Mouse (Mus musculus): Measurements from ENCODE around the gene Hoxd4. TPM values are rescaled to one million over a fixed set of nuclear protein-coding genes. Genes with fewer than 3 reads are reported as not detected.

Gene Hoxd4
- polyA plus RNA-seq, 1 experiment, result not detected

DNA sequence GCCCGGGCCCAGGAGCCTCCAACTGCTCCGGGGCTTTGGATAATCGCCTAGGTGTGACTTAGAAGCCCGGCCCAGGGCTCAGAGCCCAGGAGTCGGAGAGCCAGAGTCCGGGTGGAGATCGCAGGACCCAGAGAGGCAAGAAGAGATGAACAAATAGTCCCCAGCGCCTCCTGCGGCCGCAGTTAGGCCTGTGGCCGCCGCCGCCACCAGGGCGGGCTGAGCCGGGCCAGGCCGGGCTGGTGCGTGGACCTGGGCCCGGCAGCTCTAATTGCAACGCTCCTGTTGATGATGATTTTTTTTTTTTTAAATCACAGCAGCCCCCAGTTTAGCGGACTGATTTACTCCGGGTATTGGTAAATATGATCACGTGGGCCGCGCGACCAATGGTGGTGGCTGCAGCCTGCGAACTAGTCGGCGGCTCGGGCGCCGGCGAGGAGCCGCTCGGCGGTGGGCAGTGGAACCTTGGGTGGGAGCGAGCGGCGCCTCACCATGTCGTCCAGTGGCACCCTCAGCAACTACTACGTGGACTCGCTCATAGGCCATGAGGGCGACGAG is 14.1 kb upstream of the Hoxd4 start, which contains the start of gene Hoxd9:
Hoxd9 (plus strand) TSS at position 161 of the 555 bp plus-strand sequence.
- peaks cover 71% of the 10 kb centered on the region for H3K27me3 ChIP-seq (ENCODE audit: control insufficient read depth, insufficient read depth, insufficient read length)
- no peak for TF ChIP-seq MYOD1 (IDR thresholded peaks at IDR 0.05; ENCODE audit: control insufficient read depth, insufficient read length, low read depth)
- no peak for TF ChIP-seq MAX (IDR thresholded peaks at IDR 0.05)
- no peak for TF ChIP-seq USF1 (IDR thresholded peaks at IDR 0.05; ENCODE audit: low read depth)
- TF ChIP-seq FOSL1 (IDR thresholded peaks at IDR 0.05; ENCODE audit: insufficient read depth, low read length, poor library complexity, severe bottlenecking), result no peak
- TF ChIP-seq CTCF (IDR thresholded peaks at IDR 0.05; ENCODE audit: control insufficient read depth, insufficient read depth, insufficient read length), result no peak
- no peak for TF ChIP-seq MYOG (IDR thresholded peaks at IDR 0.05; ENCODE audit: control insufficient read depth, extremely low read depth, insufficient read length)
- TF ChIP-seq CEBPB (IDR thresholded peaks at IDR 0.05; ENCODE audit: low read depth), result no peak
- H3K4me3 ChIP-seq (ENCODE audit: insufficient read depth, poor library complexity, severe bottlenecking), result no peak within 1 kb of the TSS
- H3ac ChIP-seq (ENCODE audit: control insufficient read depth, insufficient read length, low read depth), result no peak within 1 kb of the TSS
- H3K79me3 ChIP-seq (ENCODE audit: low read depth), result no peaks in the 10 kb centered on the region
- H3K36me3 ChIP-seq (ENCODE audit: control insufficient read depth, insufficient read depth), result no peaks in the 10 kb centered on the region
- H3K79me2 ChIP-seq (ENCODE audit: control insufficient read depth, insufficient read depth), result no peaks in the 10 kb centered on the region

DNA sequence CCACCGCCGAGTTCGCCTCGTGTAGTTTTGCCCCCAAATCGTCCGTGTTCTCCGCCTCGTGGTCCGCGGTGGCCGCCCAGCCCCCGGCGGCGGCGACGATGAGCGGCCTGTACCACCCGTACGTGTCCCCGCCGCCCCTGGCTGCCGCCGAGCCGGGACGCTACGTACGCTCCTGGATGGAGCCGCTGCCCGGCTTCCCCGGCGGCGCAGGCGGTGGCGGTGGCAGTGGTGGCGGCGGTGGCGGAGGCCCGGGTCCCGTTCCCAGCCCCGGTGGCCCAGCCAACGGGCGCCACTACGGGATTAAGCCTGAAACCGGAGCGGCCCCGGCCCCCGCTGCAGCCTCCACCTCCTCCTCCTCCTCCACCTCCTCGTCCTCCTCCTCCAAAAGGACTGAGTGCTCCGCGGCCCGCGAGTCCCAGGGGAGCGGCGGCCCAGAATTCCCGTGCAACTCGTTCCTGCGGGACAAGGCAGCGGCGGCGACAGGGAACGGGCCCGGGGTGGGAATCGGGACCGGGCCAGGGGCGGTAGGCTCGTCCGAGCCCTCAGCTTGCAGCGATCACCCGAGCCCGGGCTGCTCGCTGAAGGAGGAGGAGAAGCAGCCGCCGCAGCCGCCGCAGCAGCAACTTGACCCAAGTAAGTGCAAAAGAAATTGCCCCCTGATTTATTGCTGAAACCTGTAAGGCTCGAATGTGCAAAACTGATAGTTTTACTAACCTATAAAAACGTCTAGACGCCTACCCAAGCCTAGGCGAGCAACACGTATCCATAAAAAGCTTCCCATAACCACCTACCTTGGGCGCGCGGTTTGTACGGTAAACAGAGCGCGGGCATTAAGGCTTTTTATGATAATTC is 13.3 kb upstream of the Hoxd4 start:
- H3K79me2 ChIP-seq (ENCODE audit: control insufficient read depth, insufficient read depth), result no peaks in the 10 kb centered on the region
- TF ChIP-seq MAX (IDR thresholded peaks at IDR 0.05), result no peak
- TF ChIP-seq CTCF (IDR thresholded peaks at IDR 0.05; ENCODE audit: control insufficient read depth, insufficient read depth, insufficient read length), result no peak
- TF ChIP-seq FOSL1 (IDR thresholded peaks at IDR 0.05; ENCODE audit: insufficient read depth, low read length, poor library complexity, severe bottlenecking), result no peak
- no peak for TF ChIP-seq USF1 (IDR thresholded peaks at IDR 0.05; ENCODE audit: low read depth)
- TF ChIP-seq CEBPB (IDR thresholded peaks at IDR 0.05; ENCODE audit: low read depth), result no peak
- no peak for TF ChIP-seq MYOG (IDR thresholded peaks at IDR 0.05; ENCODE audit: control insufficient read depth, extremely low read depth, insufficient read length)
- no peaks in the 10 kb centered on the region for H3K79me3 ChIP-seq (ENCODE audit: low read depth)
- H3K27me3 ChIP-seq (ENCODE audit: control insufficient read depth, insufficient read depth, insufficient read length), result peaks cover 63% of the 10 kb centered on the region
- no peak overlapping the region for H3ac ChIP-seq (ENCODE audit: control insufficient read depth, insufficient read length, low read depth)
- no peak overlapping the region for H3K4me3 ChIP-seq (ENCODE audit: insufficient read depth, poor library complexity, severe bottlenecking)
- no peaks in the 10 kb centered on the region for H3K36me3 ChIP-seq (ENCODE audit: control insufficient read depth, insufficient read depth)

DNA sequence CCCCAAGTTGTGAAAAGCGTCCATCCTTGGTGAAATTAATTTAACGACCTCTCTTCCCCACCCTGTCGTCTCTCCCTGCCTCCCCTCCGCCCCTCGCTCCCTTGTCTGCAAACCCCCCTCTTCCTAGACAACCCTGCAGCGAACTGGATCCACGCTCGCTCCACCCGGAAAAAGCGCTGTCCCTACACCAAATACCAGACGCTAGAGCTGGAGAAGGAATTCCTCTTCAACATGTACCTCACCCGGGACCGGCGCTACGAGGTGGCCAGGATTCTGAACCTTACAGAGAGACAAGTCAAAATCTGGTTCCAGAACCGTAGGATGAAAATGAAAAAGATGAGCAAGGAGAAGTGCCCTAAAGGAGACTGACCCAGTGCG is 12.7 kb upstream of the Hoxd4 start:
- Histone ChIP-seq H3K27me3 (ENCODE audit: control insufficient read depth, insufficient read depth, insufficient read length) (peaks cover 62% of the 10 kb centered on the region), H3K4me3 (ENCODE audit: insufficient read depth, poor library complexity, severe bottlenecking) (no peak overlapping the region), H3K36me3 (ENCODE audit: control insufficient read depth, insufficient read depth) (no peaks in the 10 kb centered on the region), H3K79me2 (ENCODE audit: control insufficient read depth, insufficient read depth) (no peaks in the 10 kb centered on the region), H3ac (ENCODE audit: control insufficient read depth, insufficient read length, low read depth) (no peak overlapping the region), H3K79me3 (ENCODE audit: low read depth) (no peaks in the 10 kb centered on the region)
- TF ChIP-seq MYOD1 (IDR thresholded peaks at IDR 0.05; ENCODE audit: control insufficient read depth, insufficient read length, low read depth) (no peak), FOSL1 (IDR thresholded peaks at IDR 0.05; ENCODE audit: insufficient read depth, low read length, poor library complexity, severe bottlenecking) (no peak), MYOG (IDR thresholded peaks at IDR 0.05; ENCODE audit: control insufficient read depth, extremely low read depth, insufficient read length) (no peak), USF1 (IDR thresholded peaks at IDR 0.05; ENCODE audit: low read depth) (no peak), CTCF (IDR thresholded peaks at IDR 0.05; ENCODE audit: control insufficient read depth, insufficient read depth, insufficient read length) (no peak)

DNA sequence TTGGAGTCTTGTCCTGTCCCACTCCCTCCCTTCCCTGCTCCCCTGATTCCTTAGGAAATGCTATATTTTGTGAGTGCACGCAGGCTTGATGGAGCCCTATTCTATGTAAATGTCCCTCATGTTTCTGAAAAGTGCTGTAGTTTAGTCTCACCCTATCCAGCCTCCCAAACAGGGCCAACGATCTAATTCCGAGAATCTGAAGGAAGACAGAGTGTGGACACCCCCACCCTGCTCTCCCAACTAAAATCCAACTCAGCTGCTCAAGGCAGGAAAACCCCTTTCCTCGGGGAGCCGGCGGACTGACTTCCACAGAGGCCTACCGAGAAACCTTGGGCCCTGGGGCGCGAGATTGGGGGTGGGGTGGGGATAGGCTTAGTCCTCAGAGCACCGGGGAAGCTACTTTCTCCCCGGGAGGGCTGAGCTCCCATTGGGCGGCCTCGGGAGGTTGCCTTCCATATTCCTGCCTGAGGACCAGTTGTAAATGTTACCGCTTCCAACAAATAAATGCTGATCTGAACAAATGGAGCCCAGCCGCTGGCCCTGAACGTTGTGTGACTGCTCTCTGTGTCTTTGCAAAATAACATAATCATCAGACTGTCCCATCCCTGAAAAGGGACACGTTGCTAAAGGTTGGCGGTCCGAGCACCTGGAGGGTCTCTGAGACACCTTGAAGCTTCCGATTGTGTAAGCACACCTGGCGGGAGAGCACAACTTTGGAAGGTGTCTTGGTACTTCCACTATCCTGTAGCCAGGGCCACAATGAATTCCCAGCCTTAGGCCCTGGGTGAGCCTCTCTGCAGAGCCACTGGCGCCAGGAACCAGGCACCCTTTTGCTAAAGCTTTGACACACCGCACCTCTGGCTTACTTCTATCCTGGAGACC is 11.8 kb upstream of the Hoxd4 start:
- Histone ChIP-seq H3K4me3 (ENCODE audit: insufficient read depth, poor library complexity, severe bottlenecking) (no peak overlapping the region), H3K36me3 (ENCODE audit: control insufficient read depth, insufficient read depth) (no peaks in the 10 kb centered on the region), H3K27me3 (ENCODE audit: control insufficient read depth, insufficient read depth, insufficient read length) (peaks cover 66% of the 10 kb centered on the region), H3K79me3 (ENCODE audit: low read depth) (no peaks in the 10 kb centered on the region), H3K79me2 (ENCODE audit: control insufficient read depth, insufficient read depth) (no peaks in the 10 kb centered on the region), H3ac (ENCODE audit: control insufficient read depth, insufficient read length, low read depth) (no peak overlapping the region)
- TF ChIP-seq USF1 (IDR thresholded peaks at IDR 0.05; ENCODE audit: low read depth), result no peak
- no peak for TF ChIP-seq MAX (IDR thresholded peaks at IDR 0.05)
- TF ChIP-seq MYOG (IDR thresholded peaks at IDR 0.05; ENCODE audit: control insufficient read depth, extremely low read depth, insufficient read length), result no peak
- TF ChIP-seq MYOD1 (IDR thresholded peaks at IDR 0.05; ENCODE audit: control insufficient read depth, insufficient read length, low read depth), result no peak
- no peak for TF ChIP-seq CTCF (IDR thresholded peaks at IDR 0.05; ENCODE audit: control insufficient read depth, insufficient read depth, insufficient read length)
- no peak for TF ChIP-seq FOSL1 (IDR thresholded peaks at IDR 0.05; ENCODE audit: insufficient read depth, low read length, poor library complexity, severe bottlenecking)
- TF ChIP-seq CEBPB (IDR thresholded peaks at IDR 0.05; ENCODE audit: low read depth), result no peak

DNA sequence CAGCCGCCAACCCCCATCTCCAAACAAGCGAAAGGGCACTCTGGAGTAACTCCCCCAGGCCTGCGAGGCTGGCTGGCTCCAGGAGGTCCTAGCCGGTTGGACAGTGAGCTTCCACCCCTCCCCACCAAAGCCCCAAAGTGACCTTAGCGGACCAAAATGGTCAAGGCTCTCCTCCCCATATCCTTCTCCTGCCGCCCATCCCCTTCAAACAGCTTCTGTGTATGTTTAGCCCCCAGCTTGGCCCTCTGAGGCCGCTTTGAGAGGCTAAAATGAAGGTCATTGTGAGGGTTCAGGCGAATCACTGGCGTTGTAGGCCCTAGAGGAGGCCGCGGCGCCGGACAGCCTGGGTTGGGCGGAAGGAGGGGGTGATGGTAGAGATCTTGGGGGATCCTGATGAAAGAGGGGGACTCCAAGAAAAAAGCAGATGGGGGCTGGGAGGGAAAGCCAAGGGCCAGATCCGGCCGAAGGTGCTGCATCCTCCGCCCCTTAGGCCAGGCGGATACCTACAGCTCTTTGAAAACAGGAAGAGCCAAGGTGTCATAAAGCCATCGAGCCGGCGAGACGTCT is 11.1 kb upstream of the Hoxd4 start:
- H3K27me3 ChIP-seq (ENCODE audit: control insufficient read depth, insufficient read depth, insufficient read length), result peaks cover 68% of the 10 kb centered on the region
- no peaks in the 10 kb centered on the region for H3K79me2 ChIP-seq (ENCODE audit: control insufficient read depth, insufficient read depth)

More for the DNA sequence above, 11.1 kb upstream of the Hoxd4 start:
- TF ChIP-seq MYOD1 (IDR thresholded peaks at IDR 0.05; ENCODE audit: control insufficient read depth, insufficient read length, low read depth) (no peak), FOSL1 (IDR thresholded peaks at IDR 0.05; ENCODE audit: insufficient read depth, low read length, poor library complexity, severe bottlenecking) (no peak), CEBPB (IDR thresholded peaks at IDR 0.05; ENCODE audit: low read depth) (no peak)
- Histone ChIP-seq H3K36me3 (ENCODE audit: control insufficient read depth, insufficient read depth) (no peaks in the 10 kb centered on the region), H3ac (ENCODE audit: control insufficient read depth, insufficient read length, low read depth) (no peak overlapping the region), H3K79me3 (ENCODE audit: low read depth) (no peaks in the 10 kb centered on the region), H3K4me3 (ENCODE audit: insufficient read depth, poor library complexity, severe bottlenecking) (no peak overlapping the region)

Measured in C2C12 (cell line).